Mouse (Mus musculus) layer of hippocampus, postnatal 10 days (tissue): ENCODE measurements at regions not wholly inside any gene's neighbourhood (a gene's known extent, or its start where the extent isn't known, plus 50 kb on each side); places are given as distances from the start of the nearest gene placed in this dataset.

Experiments
- DNase-seq, 2 experiments: peaks; one replicate each; pipeline ENCODE4 v3.0.0; 2021; ENCODE audit warnings: low spot score in 2 of 2

DNA sequence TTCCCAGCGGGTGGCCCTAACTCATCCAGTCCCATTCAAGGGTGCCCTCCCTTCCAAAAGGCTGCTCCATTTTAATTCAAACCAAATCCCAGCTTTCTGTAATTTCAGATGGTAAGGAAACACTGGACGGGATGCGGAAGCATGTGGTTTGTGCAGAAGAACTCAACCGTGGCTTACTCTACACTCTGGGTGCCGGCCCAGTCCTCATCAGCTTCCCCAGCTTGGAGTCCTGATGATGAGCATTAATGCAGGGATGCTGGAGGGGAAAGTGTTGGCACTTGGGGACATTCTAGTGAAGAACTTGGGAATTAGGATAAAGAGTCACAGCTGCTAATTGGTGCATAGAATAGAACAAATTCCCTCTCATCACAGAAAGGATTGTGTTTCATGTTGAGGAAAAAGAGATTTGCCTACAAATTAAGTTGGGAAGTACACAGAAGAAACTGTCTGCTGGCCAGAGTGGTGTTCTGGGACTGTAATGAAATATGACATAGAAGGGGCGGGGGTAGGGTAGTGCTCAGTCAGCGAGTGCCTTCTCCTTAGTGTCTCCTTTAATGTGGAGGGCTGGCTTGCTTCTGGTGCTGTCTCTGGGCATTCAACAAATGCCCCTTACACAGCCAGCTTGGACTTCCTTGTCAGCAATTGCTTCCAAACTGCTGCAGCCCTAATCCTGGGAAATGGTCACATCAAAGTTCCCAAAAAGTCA lies 285.0 kb upstream of the Bmper start:
- peak in 1 of 2 experiments; percentile 28 for DNase-seq

DNA sequence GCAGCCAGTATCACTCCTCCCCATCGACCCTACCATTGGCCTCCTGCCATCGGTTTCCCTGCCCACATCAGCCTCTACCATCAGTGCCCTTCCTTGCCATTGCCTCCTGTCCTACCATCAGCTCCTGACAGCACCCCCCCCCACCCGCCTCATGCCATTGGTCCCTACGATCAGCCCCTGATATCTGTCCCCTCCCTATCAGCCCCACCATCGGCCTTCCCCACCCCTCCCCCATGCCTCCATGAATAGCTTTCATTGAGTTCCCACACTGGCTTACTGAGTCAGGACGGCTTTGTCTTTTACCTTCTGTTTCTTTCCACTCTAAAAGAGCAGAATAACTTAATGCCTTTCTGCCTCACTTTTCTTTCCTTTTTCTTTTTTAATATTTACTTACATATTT lies 277.9 kb upstream of the Bmper start:
- DNase-seq = no peak

- no peak for DNase-seq
These were observed 277.4 kb upstream of the Bmper start for GRCm38 (mm10) chr9:22945426-22945955.

DNA sequence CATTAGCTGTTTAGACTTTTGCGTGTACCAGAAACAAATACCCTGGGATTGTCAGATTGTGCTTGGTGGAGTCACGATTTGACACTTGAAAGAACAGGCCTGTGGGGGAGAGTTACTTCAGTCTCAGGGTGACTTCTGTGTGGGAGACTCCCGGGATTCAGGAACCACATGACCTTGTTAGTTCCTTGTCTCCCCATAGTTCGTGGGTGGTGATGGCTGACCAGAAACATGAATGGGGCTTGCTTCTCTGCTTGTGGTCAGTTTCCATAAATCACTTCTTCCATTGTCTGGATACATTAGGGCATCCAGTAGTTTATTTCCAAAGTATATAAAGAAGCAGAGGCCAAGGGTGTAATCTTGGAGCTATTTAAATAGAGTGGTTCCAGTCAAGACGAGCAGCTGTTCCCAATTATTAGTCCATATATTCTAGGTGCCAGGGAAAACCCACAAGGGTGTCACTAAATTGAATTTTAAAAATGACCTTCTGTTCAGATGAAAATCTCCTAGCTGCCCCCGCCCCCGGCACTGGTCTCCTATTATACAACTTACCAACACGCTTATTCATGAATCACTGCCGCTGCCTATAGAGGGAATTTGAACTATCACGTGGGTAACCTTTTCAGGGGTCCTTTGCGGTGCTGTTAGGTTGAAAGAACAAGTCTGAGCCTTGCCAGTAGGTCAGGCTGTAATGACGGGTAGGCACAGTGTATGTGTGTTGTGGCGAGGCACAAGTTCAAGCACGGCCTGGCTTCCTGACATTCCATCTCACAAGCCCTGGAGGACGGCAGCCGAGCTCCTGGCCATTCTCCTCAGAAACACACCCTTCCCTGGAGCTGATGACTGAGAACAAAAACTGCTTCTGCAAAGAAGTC lies 270.1 kb upstream of the Bmper start:
- DNase-seq = no peak

DNA sequence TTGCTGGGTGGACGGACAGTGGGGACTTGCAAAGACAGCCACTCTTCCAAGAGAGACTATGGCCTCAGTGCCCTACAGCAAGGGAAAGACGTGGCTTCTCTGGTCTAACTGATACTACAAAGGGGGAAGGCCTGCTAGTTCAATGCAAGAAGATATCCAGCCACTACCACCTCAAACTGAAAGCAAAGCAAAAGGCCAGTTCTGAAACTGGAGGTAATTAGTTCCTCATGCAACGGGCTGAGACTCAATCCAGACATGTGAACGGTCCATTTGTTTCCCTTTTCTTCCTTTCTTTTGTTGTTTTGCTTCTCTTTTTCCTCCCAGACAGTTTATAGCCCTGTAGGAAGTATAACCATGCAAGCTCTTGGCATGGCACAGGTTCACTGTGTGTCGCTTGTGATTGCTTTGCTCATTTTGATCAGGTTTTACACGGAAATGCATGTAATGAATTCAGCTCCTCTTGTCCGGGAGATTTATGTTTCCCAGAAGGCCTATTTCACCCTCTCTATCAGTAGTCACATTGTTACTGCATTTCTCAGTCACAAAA lies 260.5 kb upstream of the Bmper start:
- no peak for DNase-seq

DNA sequence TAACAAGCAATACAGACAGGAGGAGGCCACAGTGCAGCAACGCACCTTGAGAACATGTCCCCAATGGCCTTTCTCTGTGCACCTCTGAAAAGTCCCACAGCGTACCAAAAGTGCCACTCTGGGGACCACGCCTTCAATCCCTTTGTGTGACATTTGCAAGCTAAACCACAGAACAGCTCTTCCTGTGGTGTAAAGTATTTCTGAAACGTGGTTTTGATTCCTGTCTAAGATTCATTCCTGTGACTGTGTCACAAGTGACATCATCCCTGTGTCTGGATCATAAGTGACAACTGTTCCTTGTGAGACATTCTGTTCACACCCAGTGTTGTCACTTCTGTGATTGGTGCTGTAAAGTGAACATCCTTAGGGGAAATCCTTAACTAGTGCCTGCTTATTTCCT lies 251.6 kb upstream of the Bmper start:
- no peak for DNase-seq

DNA sequence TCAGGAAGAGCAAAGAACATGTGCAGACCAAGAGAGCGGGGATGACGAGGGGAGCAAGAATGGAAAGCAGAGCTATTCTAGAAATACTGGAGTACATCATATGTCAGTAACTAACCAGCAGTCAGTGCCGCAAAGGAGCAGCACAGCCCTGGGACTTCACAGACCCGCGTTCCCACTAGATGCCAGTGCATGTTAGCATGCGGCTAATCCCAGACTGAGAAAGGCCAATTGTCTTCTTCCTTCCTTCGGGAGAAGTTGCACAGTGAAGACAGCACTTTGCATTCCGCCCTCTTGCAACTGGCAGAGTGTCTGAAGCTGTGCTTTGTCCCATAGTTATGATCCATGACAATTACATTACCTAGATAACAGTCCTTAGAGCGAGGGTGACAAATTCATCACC lies 246.1 kb upstream of the Bmper start:
- no peak for DNase-seq

DNA sequence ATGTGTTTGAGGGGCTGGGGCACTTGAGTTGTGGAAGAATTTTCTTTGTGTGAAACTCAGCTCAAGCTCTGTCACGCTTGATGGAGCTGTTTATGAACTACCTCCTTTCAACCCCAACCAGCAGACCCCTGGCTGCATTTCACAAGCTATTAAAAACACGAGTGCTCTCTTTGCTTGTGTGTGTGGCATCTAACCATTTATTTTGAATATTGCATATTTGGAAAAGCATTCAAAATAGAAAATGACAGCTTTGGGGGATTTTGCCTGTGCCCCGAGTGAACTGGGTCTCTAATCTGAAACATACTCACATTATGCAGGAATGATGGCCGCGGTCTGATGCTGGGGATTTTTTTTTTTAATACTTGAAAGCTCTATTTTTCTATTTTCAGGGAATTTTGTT lies 243.2 kb upstream of the Bmper start:
- no peak for DNase-seq

- no peak for DNase-seq
These were observed 233.4 kb upstream of the Bmper start for GRCm38 (mm10) chr9:22989508-22989907.

DNA sequence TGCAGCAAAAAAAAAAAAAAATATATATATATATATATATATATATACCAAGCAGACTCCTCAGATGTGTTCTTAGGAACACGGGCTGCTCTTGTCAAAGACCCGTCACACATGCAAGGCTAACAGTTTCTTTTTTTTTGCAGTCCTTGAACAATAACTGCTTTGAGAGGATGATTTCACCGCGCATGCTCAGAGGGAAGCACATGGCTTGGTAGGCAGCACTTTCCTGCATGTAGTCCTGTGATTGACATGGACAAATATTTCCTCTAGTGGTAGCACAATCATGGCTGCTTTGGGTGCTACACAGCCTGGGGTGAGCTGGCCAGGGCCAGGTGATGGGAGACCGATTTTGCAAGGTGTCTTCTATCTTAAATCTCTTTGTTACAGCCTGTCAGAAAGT lies 229.3 kb upstream of the Bmper start:
- DNase-seq = no peak

DNA sequence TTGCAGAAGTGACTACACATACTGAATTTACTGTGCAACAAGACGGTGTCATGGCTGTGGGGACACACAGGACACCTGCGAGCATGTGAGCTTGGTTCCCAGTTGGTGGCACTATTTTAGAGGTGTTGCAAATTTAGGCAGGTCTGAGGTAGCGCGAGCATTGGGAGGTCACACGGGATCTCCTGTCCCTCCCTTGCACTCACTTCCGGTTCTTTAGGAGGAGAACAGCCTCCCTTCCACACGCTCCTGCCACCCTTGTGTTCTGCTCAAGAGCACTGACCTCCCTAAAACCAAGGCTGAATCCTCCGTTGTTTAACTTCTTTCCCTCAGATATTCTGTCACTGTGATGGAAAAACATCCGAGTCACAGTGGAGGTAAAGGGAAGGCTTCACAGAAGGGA lies 227.3 kb upstream of the Bmper start:
- no peak for DNase-seq

GRCm38 (mm10) chr9:22998306-22998705 lies 224.6 kb upstream of the Bmper start:
- DNase-seq = no peak

GRCm38 (mm10) chr9:22999181-22999580 lies 223.7 kb upstream of the Bmper start:
- DNase-seq = no peak

DNA sequence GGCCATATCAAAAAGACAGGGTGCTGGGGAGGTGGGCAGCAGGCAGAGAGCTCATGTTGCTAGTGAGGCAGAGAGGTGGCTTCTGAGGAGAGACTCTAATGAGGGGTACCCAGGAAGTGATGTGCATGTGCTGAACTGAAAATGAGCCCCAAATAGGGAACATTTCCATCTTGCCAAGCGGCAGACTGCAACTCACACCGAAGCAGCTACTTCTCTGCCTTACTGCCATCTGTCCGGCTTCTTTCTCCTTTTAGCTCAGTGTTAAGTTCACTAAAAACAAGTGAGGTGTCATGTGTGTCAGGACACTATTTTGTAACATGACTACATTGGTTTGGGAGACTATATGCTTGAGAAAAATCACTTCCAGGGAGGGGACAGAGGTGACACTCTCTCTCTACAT lies 222.7 kb upstream of the Bmper start:
- no peak for DNase-seq

GRCm38 (mm10) chr9:23003195-23004061 lies 219.4 kb upstream of the Bmper start:
- DNase-seq = no peak

DNA sequence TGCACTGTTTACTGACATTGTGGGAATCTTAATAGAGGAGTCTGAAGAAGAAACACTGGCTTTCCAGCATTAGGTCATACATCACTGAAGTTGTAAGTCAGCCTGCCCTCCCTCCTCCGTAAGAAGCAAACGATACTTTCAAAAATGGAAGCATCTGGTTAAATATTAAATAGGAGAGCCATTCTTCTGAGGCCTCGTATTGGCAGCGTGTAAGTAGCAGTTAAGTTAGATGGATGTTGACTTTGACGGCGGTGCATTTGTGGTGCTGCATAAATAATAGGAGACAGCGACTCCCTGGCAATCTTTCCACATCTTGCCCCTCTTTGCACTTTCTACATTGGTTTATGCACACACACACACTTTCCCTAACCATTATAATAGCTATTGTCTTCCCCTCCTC lies 217.9 kb upstream of the Bmper start:
- no peak for DNase-seq

GRCm38 (mm10) chr9:23009462-23010183 lies 213.3 kb upstream of the Bmper start:
- no peak for DNase-seq

GRCm38 (mm10) chr9:23011316-23011959 lies 211.4 kb upstream of the Bmper start:
- no peak for DNase-seq

DNA sequence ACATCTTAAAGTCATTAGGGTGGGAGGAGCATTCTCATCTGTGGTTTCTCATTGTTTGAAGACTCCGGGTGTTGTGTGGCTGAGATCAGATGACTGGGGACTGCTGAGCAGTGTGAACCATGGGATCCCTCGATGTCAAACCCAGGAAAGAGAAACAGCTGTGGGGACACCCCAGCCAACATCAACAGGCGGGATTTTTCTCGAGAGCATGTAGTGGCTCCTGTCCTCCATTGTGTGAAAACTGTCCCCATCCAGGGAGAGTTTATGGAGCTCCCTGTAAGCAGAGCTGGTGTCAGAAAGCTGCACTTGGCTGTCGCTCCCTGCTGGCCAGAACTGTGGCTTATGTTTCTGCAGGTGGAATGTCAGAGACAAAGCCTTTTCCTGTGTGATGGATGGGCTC lies 210.7 kb upstream of the Bmper start:
- DNase-seq = no peak

- no peak for DNase-seq
These were observed 206.1 kb upstream of the Bmper start for GRCm38 (mm10) chr9:23016733-23017132.
